Mouse (Mus musculus): ENCODE results near the gene Krt20. TPM values are rescaled to one million over a fixed set of nuclear protein-coding genes. Genes with fewer than 3 reads are reported as not detected.
A peak's percentile ranks its signal among the peaks of the same experiment; 100 is the strongest.

Gene Krt20
- polyA plus RNA-seq, 1 experiment from 2014 or later: 5.0 TPM

- H3K4me1 ChIP-seq (replicated peaks; ENCODE audit: insufficient read depth, low read length): no peaks in the 10 kb centered on the region
- no peak within 1 kb of the TSS for H3K4me2 ChIP-seq (ENCODE audit: low read length)
- H3K9ac ChIP-seq (ENCODE audit: low read depth, low read length): no peak within 1 kb of the TSS
- no peak within 1 kb of the TSS for H3K4me3 ChIP-seq (replicated peaks; ENCODE audit: low read depth, low read length)
- WGBS: 86% methylated on average over 4 of the region's 4 CpGs
- H3K9me3 ChIP-seq (replicated peaks; ENCODE audit: low read length): no peaks in the 10 kb centered on the region
- H3K27ac ChIP-seq: no peak within 1 kb of the TSS
- no peak for DNase-seq (ENCODE audit: low spot score)
- H3K27me3 ChIP-seq (ENCODE audit: insufficient read depth, low read length): no peaks in the 10 kb centered on the region
- ATAC-seq (replicated peaks; ENCODE audit: low FRiP score, low read depth): no peak
- no peak for TF ChIP-seq CTCF (IDR thresholded peaks at IDR 0.05; ENCODE audit: low read depth)
- H3K36me3 ChIP-seq (ENCODE audit: insufficient read depth, low read length): no peaks in the 10 kb centered on the region
Measured at GRCm38 (mm10) chr11:99389264-99389663, 48.7 kb downstream of the Krt20 start, which contains the start of gene Krt10. Gene Krt10, minus strand, starts transcription at chr11:99389364.

GRCm38 (mm10) chr11:99388661-99389060 lies 49.3 kb downstream of the Krt20 start:
- H3K9me3 ChIP-seq (replicated peaks; ENCODE audit: low read length): no peaks in the 10 kb centered on the region
- DNase-seq (ENCODE audit: low spot score): no peak
- H3K9ac ChIP-seq (ENCODE audit: low read depth, low read length): no peak overlapping the region
- no peaks in the 10 kb centered on the region for H3K4me1 ChIP-seq (replicated peaks; ENCODE audit: insufficient read depth, low read length)
- no peak for TF ChIP-seq CTCF (IDR thresholded peaks at IDR 0.05; ENCODE audit: low read depth)
- no peak for ATAC-seq (replicated peaks; ENCODE audit: low FRiP score, low read depth)
- H3K27me3 ChIP-seq (ENCODE audit: insufficient read depth, low read length): no peaks in the 10 kb centered on the region
- H3K36me3 ChIP-seq (ENCODE audit: insufficient read depth, low read length): no peaks in the 10 kb centered on the region
- H3K4me2 ChIP-seq (ENCODE audit: low read length): no peak overlapping the region
- WGBS: 85% methylated on average over 18 of the region's 18 CpGs
- H3K27ac ChIP-seq: no peak overlapping the region
- no peak overlapping the region for H3K4me3 ChIP-seq (replicated peaks; ENCODE audit: low read depth, low read length)

GRCm38 (mm10) chr11:99385813-99386721 lies 51.9 kb downstream of the Krt20 start:
- 1% methylated on average over 71 of the region's 71 CpGs for WGBS

GRCm38 (mm10) chr11:99379568-99379967 lies 58.4 kb downstream of the Krt20 start:
- TF ChIP-seq CTCF (IDR thresholded peaks at IDR 0.05; ENCODE audit: low read depth): peak; percentile 95
- Histone ChIP-seq H3K4me3 (replicated peaks; ENCODE audit: low read depth, low read length) (no peak overlapping the region), H3K9ac (ENCODE audit: low read depth, low read length) (no peak overlapping the region), H3K27me3 (ENCODE audit: insufficient read depth, low read length) (no peaks in the 10 kb centered on the region), H3K9me3 (replicated peaks; ENCODE audit: low read length) (no peaks in the 10 kb centered on the region), H3K27ac (no peak overlapping the region), H3K4me2 (ENCODE audit: low read length) (no peak overlapping the region), H3K36me3 (ENCODE audit: insufficient read depth, low read length) (no peaks in the 10 kb centered on the region), H3K4me1 (replicated peaks; ENCODE audit: insufficient read depth, low read length) (no peaks in the 10 kb centered on the region)
- ATAC-seq (replicated peaks; ENCODE audit: low FRiP score, low read depth) (no peak), DNase-seq (ENCODE audit: low spot score) (peak; percentile 84)
- WGBS: 16% methylated on average over 5 of the region's 5 CpGs

More at GRCm38 (mm10) chr11:99385813-99386721, 51.9 kb downstream of the Krt20 start:
- no peaks in the 10 kb centered on the region for H3K27me3 ChIP-seq (ENCODE audit: insufficient read depth, low read length)
- DNase-seq (ENCODE audit: low spot score): peak; percentile 96
- no peaks in the 10 kb centered on the region for H3K36me3 ChIP-seq (ENCODE audit: insufficient read depth, low read length)
- H3K9ac ChIP-seq (ENCODE audit: low read depth, low read length): peak overlapping the region; percentile 67
- H3K9me3 ChIP-seq (replicated peaks; ENCODE audit: low read length): no peaks in the 10 kb centered on the region
- H3K4me3 ChIP-seq (replicated peaks; ENCODE audit: low read depth, low read length): peak overlapping the region; percentile 46
- ATAC-seq (replicated peaks; ENCODE audit: low FRiP score, low read depth): peak; percentile 81
- no peak for TF ChIP-seq CTCF (IDR thresholded peaks at IDR 0.05; ENCODE audit: low read depth)
- H3K4me1 ChIP-seq (replicated peaks; ENCODE audit: insufficient read depth, low read length): no peaks in the 10 kb centered on the region
- peak overlapping the region; percentile 69 for H3K4me2 ChIP-seq (ENCODE audit: low read length)
- H3K27ac ChIP-seq: peak overlapping the region; percentile 97

Other genes with a start within 250 kb of the Krt20 start
- 154 and 196 TPM in 2 replicates for gene Smarce1, start 207.1 kb downstream of the Krt20 start, polyA plus RNA-seq (2015; fragmentation: Nextera tagmentation; extraction: Ambion mirVana)
- gene Krt222, start 194.1 kb downstream of the Krt20 start, polyA plus RNA-seq (2015; fragmentation: Nextera tagmentation; extraction: Ambion mirVana): 0.29 and 0.33 TPM in 2 replicates
- not detected in 2 replicates for gene Krt24, start 152.9 kb downstream of the Krt20 start, polyA plus RNA-seq (2015; fragmentation: Nextera tagmentation; extraction: Ambion mirVana)
- gene Krt25, start 115.2 kb downstream of the Krt20 start, polyA plus RNA-seq (2015; fragmentation: Nextera tagmentation; extraction: Ambion mirVana): 0.08 and 0.09 TPM in 2 replicates
- not detected in 2 replicates for gene Krt26, start 100.2 kb downstream of the Krt20 start, polyA plus RNA-seq (2015; fragmentation: Nextera tagmentation; extraction: Ambion mirVana)
- not detected in 2 replicates for gene Krt27, start 87.0 kb downstream of the Krt20 start, polyA plus RNA-seq (2015; fragmentation: Nextera tagmentation; extraction: Ambion mirVana)
- 0.32 TPM in 1 of 2 replicates, not detected in the other for gene Krt28, start 63.2 kb downstream of the Krt20 start, polyA plus RNA-seq (2015; fragmentation: Nextera tagmentation; extraction: Ambion mirVana)
- gene Krt10, start 48.8 kb downstream of the Krt20 start, polyA plus RNA-seq (2015; fragmentation: Nextera tagmentation; extraction: Ambion mirVana): 35.5 and 42.6 TPM in 2 replicates
- gene Krt12, start 15.9 kb downstream of the Krt20 start, polyA plus RNA-seq (2015; fragmentation: Nextera tagmentation; extraction: Ambion mirVana): not detected in 2 replicates
- 30.6 and 31.8 TPM in 2 replicates for gene Krt23, start 55.0 kb upstream of the Krt20 start, polyA plus RNA-seq (2015; fragmentation: Nextera tagmentation; extraction: Ambion mirVana)
- 0.45 and 0.46 TPM in 2 replicates for gene Krt39, start 83.2 kb upstream of the Krt20 start, polyA plus RNA-seq (2015; fragmentation: Nextera tagmentation; extraction: Ambion mirVana)
- gene Krt40, start 105.0 kb upstream of the Krt20 start, polyA plus RNA-seq (2015; fragmentation: Nextera tagmentation; extraction: Ambion mirVana): not detected in 2 replicates
- gene Krtap3-3, start 112.7 kb upstream of the Krt20 start, polyA plus RNA-seq (2015; fragmentation: Nextera tagmentation; extraction: Ambion mirVana): not detected in 2 replicates
- not detected in 2 replicates for gene Krtap3-2, start 118.7 kb upstream of the Krt20 start, polyA plus RNA-seq (2015; fragmentation: Nextera tagmentation; extraction: Ambion mirVana)
- gene Gm11939, start 121.3 kb upstream of the Krt20 start, polyA plus RNA-seq (2015; fragmentation: Nextera tagmentation; extraction: Ambion mirVana): not detected in 2 replicates
- not detected in 2 replicates for gene Krtap3-1, start 128.5 kb upstream of the Krt20 start, polyA plus RNA-seq (2015; fragmentation: Nextera tagmentation; extraction: Ambion mirVana)
- gene Krtap1-5, start 142.9 kb upstream of the Krt20 start, polyA plus RNA-seq (2015; fragmentation: Nextera tagmentation; extraction: Ambion mirVana): not detected in 2 replicates
- not detected in 2 replicates for gene Krtap1-4, start 145.5 kb upstream of the Krt20 start, polyA plus RNA-seq (2015; fragmentation: Nextera tagmentation; extraction: Ambion mirVana)
- gene Krtap1-3, start 153.2 kb upstream of the Krt20 start, polyA plus RNA-seq (2015; fragmentation: Nextera tagmentation; extraction: Ambion mirVana): not detected in 2 replicates
- gene Krtap9-3, start 160.0 kb upstream of the Krt20 start, polyA plus RNA-seq (2015; fragmentation: Nextera tagmentation; extraction: Ambion mirVana): not detected in 2 replicates
- gene Gm11938, start 165.2 kb upstream of the Krt20 start, polyA plus RNA-seq (2015; fragmentation: Nextera tagmentation; extraction: Ambion mirVana): not detected in 2 replicates
- not detected in 2 replicates for gene Gm11937, start 172.0 kb upstream of the Krt20 start, polyA plus RNA-seq (2015; fragmentation: Nextera tagmentation; extraction: Ambion mirVana)
- not detected in 2 replicates for gene Krtap2-4, start 176.7 kb upstream of the Krt20 start, polyA plus RNA-seq (2015; fragmentation: Nextera tagmentation; extraction: Ambion mirVana)
- not detected in 2 replicates for gene Gm11562, start 182.3 kb upstream of the Krt20 start, polyA plus RNA-seq (2015; fragmentation: Nextera tagmentation; extraction: Ambion mirVana)
- not detected in 2 replicates for gene Krtap4-1, start 190.1 kb upstream of the Krt20 start, polyA plus RNA-seq (2015; fragmentation: Nextera tagmentation; extraction: Ambion mirVana)
- not detected in 2 replicates for gene Krtap4-2, start 196.9 kb upstream of the Krt20 start, polyA plus RNA-seq (2015; fragmentation: Nextera tagmentation; extraction: Ambion mirVana)
- not detected in 2 replicates for gene Krtap4-7, start 205.9 kb upstream of the Krt20 start, polyA plus RNA-seq (2015; fragmentation: Nextera tagmentation; extraction: Ambion mirVana)
- not detected in 2 replicates for gene Gm11555, start 212.1 kb upstream of the Krt20 start, polyA plus RNA-seq (2015; fragmentation: Nextera tagmentation; extraction: Ambion mirVana)
- not detected in 2 replicates for gene Gm11563, start 220.8 kb upstream of the Krt20 start, polyA plus RNA-seq (2015; fragmentation: Nextera tagmentation; extraction: Ambion mirVana)
- not detected in 2 replicates for gene Krtap4-6, start 227.8 kb upstream of the Krt20 start, polyA plus RNA-seq (2015; fragmentation: Nextera tagmentation; extraction: Ambion mirVana)